ENCODE assay signal across 15 mouse cellular contexts in the genomic region with DNA sequence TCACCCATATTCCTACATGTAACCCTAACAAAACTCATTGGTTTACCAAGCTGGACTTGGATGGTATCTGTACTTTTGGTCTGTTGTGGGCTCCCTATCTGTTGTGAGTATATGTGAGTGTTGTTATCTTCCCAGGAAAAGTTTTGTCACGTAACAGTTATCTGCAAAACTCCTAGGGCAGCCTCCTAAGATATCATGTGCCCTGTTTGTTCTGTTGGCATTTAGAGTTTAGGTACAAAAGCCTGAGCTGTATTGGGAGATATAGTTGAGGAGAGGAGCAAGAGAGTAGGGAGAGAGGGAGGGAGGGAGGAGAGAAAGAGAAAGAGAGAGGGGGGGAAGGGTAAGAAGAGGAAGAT.
DNase-seq lines count a peak whose midpoint lies in the region; ATAC-seq and TF ChIP-seq lines count a peak whose summit lies in the region.
"Had no signal": no experiment of that assay in that cellular context is flagged by ENCODE, and none has a peak within 500 bp of the region (broad histone marks: within the 10 kb centered on the region; RNA-seq: fewer than 3 reads in every experiment).

No protein-coding gene starts in this region.

- no peak overlapping the region for H3K4me2 ChIP-seq in heart, embryonic 11.5 days
- H3K4me2 ChIP-seq in lung, embryonic 14.5 days: no peak overlapping the region
- H3K4me2 ChIP-seq in intestine, embryonic 16.5 days (ENCODE audit: low read depth, low read length): no peak overlapping the region
- H3K4me2 ChIP-seq in stomach, embryonic 15.5 days: peak overlapping the region; percentile 22; the same call in 1 of the 2 replicates
- H3K4me2 ChIP-seq: limb, embryonic 15.5 days; neural tube, embryonic 13.5 days had no signal

- H3K9me3 ChIP-seq in heart, embryonic 11.5 days (replicated peaks; ENCODE audit: control insufficient read depth, low read length): peaks cover 6% of the 10 kb centered on the region
- peaks cover 3% of the 10 kb centered on the region; the same call in 1 of the 2 replicates for H3K9me3 ChIP-seq in lung, embryonic 14.5 days (ENCODE audit: low read depth, low read length)
- H3K9me3 ChIP-seq in intestine, embryonic 16.5 days (ENCODE audit: control insufficient read depth, low read length): peaks cover 5% of the 10 kb centered on the region; the same call in 1 of the 2 replicates
- no peaks in the 10 kb centered on the region for H3K9me3 ChIP-seq in stomach, embryonic 15.5 days
- H3K9me3 ChIP-seq: limb, embryonic 15.5 days had no signal

- no peak overlapping the region for H3K9ac ChIP-seq in heart, embryonic 11.5 days (ENCODE audit: low read depth, low read length)
- no peak overlapping the region for H3K9ac ChIP-seq in lung, embryonic 14.5 days
- no peak overlapping the region; the same call in 1 of the 2 replicates for H3K9ac ChIP-seq in intestine, embryonic 16.5 days (ENCODE audit: low read depth, low read length)
- no peak overlapping the region for H3K9ac ChIP-seq in stomach, embryonic 15.5 days
- H3K9ac ChIP-seq: limb, embryonic 15.5 days; neural tube, embryonic 13.5 days had no signal

- ATAC-seq in heart, embryonic 11.5 days (replicated peaks; ENCODE audit: insufficient number of reproducible peaks, low FRiP score, low TSS enrichment): no peak
- ATAC-seq in lung, embryonic 14.5 days (ENCODE audit: insufficient read depth): no peak
- no peak for ATAC-seq in intestine, embryonic 16.5 days
- ATAC-seq in stomach, embryonic 15.5 days (ENCODE audit: insufficient read depth, low FRiP score, low read depth): 0 out of 2 replicates have a peak, but pooled peaks have one; percentile 35
- ATAC-seq: inflammation-experienced regulatory T-cells, adult 6 months had no signal

- no peak overlapping the region for H3K4me3 ChIP-seq in heart, embryonic 11.5 days (ENCODE audit: low read depth, low read length)
- no peak overlapping the region for H3K4me3 ChIP-seq in lung, embryonic 14.5 days (ENCODE audit: low read depth, low read length)
- H3K4me3 ChIP-seq in intestine, embryonic 16.5 days (ENCODE audit: low read length): no peak overlapping the region
- H3K4me3 ChIP-seq in stomach, embryonic 15.5 days (replicated peaks): no peak overlapping the region
- H3K4me3 ChIP-seq: limb, embryonic 15.5 days; neural tube, embryonic 13.5 days had no signal

- peak overlapping the region; percentile 74 for H3K27ac ChIP-seq in heart, embryonic 11.5 days (ENCODE audit: low read depth, low read length)
- H3K27ac ChIP-seq in lung, embryonic 14.5 days (ENCODE audit: low read depth): 0 out of 2 replicates have a peak overlapping the region, but pooled peaks have one; percentile 32
- 0 out of 2 replicates have a peak overlapping the region, but pooled peaks have one; percentile 14 for H3K27ac ChIP-seq in intestine, embryonic 16.5 days (ENCODE audit: low read length)
- H3K27ac ChIP-seq in stomach, embryonic 15.5 days: peak overlapping the region; percentile 12; the same call in 1 of the 2 replicates
- H3K27ac ChIP-seq: limb, embryonic 15.5 days; neural tube, embryonic 13.5 days had no signal

- TF ChIP-seq CTCF in lung, embryonic 14.5 days (IDR thresholded peaks at IDR 0.05; ENCODE audit: low read depth): no peak

- WGBS in heart, embryonic 11.5 days (ENCODE audit: insufficient replicate concordance): 51% methylated on average over 1 of the region's 1 CpGs
- 70% methylated on average over 1 of the region's 1 CpGs for WGBS in lung, embryonic 14.5 days
- 78% methylated on average over 1 of the region's 1 CpGs for WGBS in intestine, embryonic 16.5 days
- WGBS in stomach, embryonic 15.5 days: 62% methylated on average over 1 of the region's 1 CpGs

- H3K4me1 ChIP-seq in heart, embryonic 11.5 days (ENCODE audit: control insufficient read depth, insufficient read depth, low read length): 0 out of 2 replicates have a peak, but pooled peaks cover 3% of the 10 kb centered on the region
- H3K4me1 ChIP-seq in lung, embryonic 14.5 days (ENCODE audit: insufficient read depth): no peaks in the 10 kb centered on the region
- H3K4me1 ChIP-seq in intestine, embryonic 16.5 days (ENCODE audit: control insufficient read depth, insufficient read depth, low read length): 0 out of 2 replicates have a peak, but pooled peaks cover 3% of the 10 kb centered on the region
- peaks cover 11% of the 10 kb centered on the region; the same call in 1 of the 2 replicates for H3K4me1 ChIP-seq in stomach, embryonic 15.5 days
- H3K4me1 ChIP-seq: neural tube, embryonic 13.5 days had no signal

- no peaks in the 10 kb centered on the region for H3K27me3 ChIP-seq in heart, embryonic 11.5 days (ENCODE audit: control insufficient read depth, insufficient read depth, low read length)
- H3K27me3 ChIP-seq in lung, embryonic 14.5 days (ENCODE audit: insufficient read depth, low read length): no peaks in the 10 kb centered on the region
- H3K27me3 ChIP-seq in intestine, embryonic 16.5 days (replicated peaks; ENCODE audit: control insufficient read depth, insufficient read depth, low read length): no peaks in the 10 kb centered on the region
- no peaks in the 10 kb centered on the region for H3K27me3 ChIP-seq in stomach, embryonic 15.5 days (replicated peaks)
- H3K27me3 ChIP-seq: limb, embryonic 15.5 days; neural tube, embryonic 13.5 days had no signal

- 0 out of 2 replicates have a peak, but pooled peaks cover 4% of the 10 kb centered on the region for H3K36me3 ChIP-seq in heart, embryonic 11.5 days (ENCODE audit: control insufficient read depth, insufficient read depth, low read length)
- H3K36me3 ChIP-seq in lung, embryonic 14.5 days (ENCODE audit: insufficient read depth): no peaks in the 10 kb centered on the region
- no peaks in the 10 kb centered on the region for H3K36me3 ChIP-seq in intestine, embryonic 16.5 days (ENCODE audit: control insufficient read depth, insufficient read depth, low read length)
- no peaks in the 10 kb centered on the region for H3K36me3 ChIP-seq in stomach, embryonic 15.5 days
- H3K36me3 ChIP-seq: limb, embryonic 15.5 days; neural tube, embryonic 13.5 days had no signal

- DNase-seq in heart, adult 8-10 months (ENCODE audit: low spot score): no peak
- no peak for DNase-seq in lung, embryonic 14.5 days
- no peak for DNase-seq in lung, postnatal 25 days (ENCODE audit: low spot score)
- DNase-seq in cerebellum, adult 9-10 months: no peak
- DNase-seq in natural killer cell, adult 2 months (ENCODE audit: low spot score in 2 of 2): no peak
- DNase-seq: adrenal gland, postnatal 36 days; cerebellum, postnatal 25 days; kidney, postnatal 14 days; layer of hippocampus, adult 9-11 months had no signal

Comparison
In these comparisons a context has a peak if more than half of its experiments do, and no peak if none do; other contexts are left out.
1. H3K27ac ChIP-seq: peak in every context shown above with its lines; median percentile 74 in heart, embryonic 11.5 days; 32 in lung, embryonic 14.5 days; 14 in intestine, embryonic 16.5 days; 12 in stomach, embryonic 15.5 days.